Mouse (Mus musculus): Measurements from ENCODE around the gene Tmem269.
A peak's percentile ranks its signal among the peaks of the same experiment; 100 is the strongest.

DNA sequence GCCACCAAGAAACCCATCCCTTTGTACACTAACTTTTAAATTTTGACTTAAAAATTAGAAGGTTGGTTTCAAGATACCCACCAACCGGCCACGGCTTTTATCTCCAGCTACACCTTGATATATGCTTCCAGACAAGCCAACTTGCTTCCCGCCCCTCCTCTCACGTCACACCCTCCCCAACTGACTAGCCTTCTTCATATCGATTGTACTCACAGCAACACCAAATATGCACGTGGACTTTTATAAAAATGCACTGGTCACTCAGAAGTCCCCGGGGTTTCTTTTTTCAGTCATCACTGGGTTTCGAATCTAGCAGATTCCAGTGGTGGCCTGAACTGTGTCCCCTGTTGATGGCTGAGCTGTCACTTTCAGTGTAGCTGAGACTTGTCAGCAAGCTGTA is 27.4 kb downstream of the Tmem269 start:
- TF ChIP-seq TAL1 (IDR thresholded peaks at IDR 0.05; ENCODE audit: low read length), result peak; percentile 66
- TF ChIP-seq GATA1 (IDR thresholded peaks at IDR 0.05; ENCODE audit: low read length), result peak; percentile 76
